Mouse (Mus musculus): ENCODE data around the gene Vpreb1.

Vpreb1 gene

GRCm38 (mm10) chr16:16870617-16871331 is at the start of gene Vpreb1, which contains the start of gene Top3b:
TSS of gene Vpreb1 (minus strand) at chr16:16870843.
TSS of gene Top3b (plus strand) at chr16:16870736.
- peak; percentile 84 to 88 for DNase-seq (ENCODE audit: low spot score in 2 of 2)

GRCm38 (mm10) chr16:16918441-16919117 is 47.9 kb upstream of the Vpreb1 start:
- no peak for DNase-seq (ENCODE audit: low spot score in 2 of 2)

GRCm38 (mm10) chr16:16913440-16913839 is 42.8 kb upstream of the Vpreb1 start:
- no peak for DNase-seq (ENCODE audit: low spot score in 2 of 2)

GRCm38 (mm10) chr16:16911641-16912597 is 41.3 kb upstream of the Vpreb1 start:
- DNase-seq (ENCODE audit: low spot score in 2 of 2) = peak; percentile 54 to 67

- no peak for DNase-seq (ENCODE audit: low spot score in 2 of 2)
Observed at GRCm38 (mm10) chr16:16907799-16908198, 37.2 kb upstream of the Vpreb1 start.

- DNase-seq (ENCODE audit: low spot score in 2 of 2) = no peak
Observed at GRCm38 (mm10) chr16:16903188-16903587, 32.5 kb upstream of the Vpreb1 start.

- no peak for DNase-seq (ENCODE audit: low spot score in 2 of 2)
Observed at GRCm38 (mm10) chr16:16902329-16902728, 31.7 kb upstream of the Vpreb1 start.

GRCm38 (mm10) chr16:16897056-16897584 is 26.5 kb upstream of the Vpreb1 start:
- DNase-seq (ENCODE audit: low spot score in 2 of 2) = no peak

GRCm38 (mm10) chr16:16896382-16897055 is 25.9 kb upstream of the Vpreb1 start, which contains the start of gene Ppm1f:
TSS of gene Ppm1f (plus strand) at chr16:16896469.
- peak; percentile 94 to 96 for DNase-seq (ENCODE audit: low spot score in 2 of 2)

GRCm38 (mm10) chr16:16896015-16896381 is 25.4 kb upstream of the Vpreb1 start:
- DNase-seq (ENCODE audit: low spot score in 2 of 2) = no peak

GRCm38 (mm10) chr16:16892366-16892765 is 21.7 kb upstream of the Vpreb1 start:
- DNase-seq (ENCODE audit: low spot score in 2 of 2) = no peak

- DNase-seq (ENCODE audit: low spot score in 2 of 2) = no peak
Observed at GRCm38 (mm10) chr16:16888341-16888740, 17.7 kb upstream of the Vpreb1 start.

GRCm38 (mm10) chr16:16879025-16879424 is 8.4 kb upstream of the Vpreb1 start:
- DNase-seq (ENCODE audit: low spot score in 2 of 2) = no peak

- no peak for DNase-seq (ENCODE audit: low spot score in 2 of 2)
Observed at GRCm38 (mm10) chr16:16870241-16870616, 414 bp downstream of the Vpreb1 start.

- DNase-seq (ENCODE audit: low spot score in 2 of 2) = no peak
Observed at GRCm38 (mm10) chr16:16865696-16866561, 4.7 kb downstream of the Vpreb1 start.

- no peak for DNase-seq (ENCODE audit: low spot score in 2 of 2)
Observed at GRCm38 (mm10) chr16:16865217-16865616, 5.4 kb downstream of the Vpreb1 start.

GRCm38 (mm10) chr16:16863978-16864377 is 6.7 kb downstream of the Vpreb1 start, which contains the start of gene Igll1:
TSS of gene Igll1 (minus strand) at chr16:16863985.
- no peak for DNase-seq (ENCODE audit: low spot score in 2 of 2)

GRCm38 (mm10) chr16:16862288-16862687 is 8.4 kb downstream of the Vpreb1 start:
- DNase-seq (ENCODE audit: low spot score in 2 of 2) = no peak

- DNase-seq (ENCODE audit: low spot score in 2 of 2) = no peak
Observed at GRCm38 (mm10) chr16:16856731-16857476, 13.7 kb downstream of the Vpreb1 start.
